Mouse (Mus musculus): ENCODE measurements around the gene Atp6v0b.

GRCm38 (mm10) chr4:117878703-117879102 lies 8.4 kb downstream of the Atp6v0b start:
- no peak for TF ChIP-seq CTCF (IDR thresholded peaks at IDR 0.05; ENCODE audit: borderline replicate concordance, insufficient read depth, low read length)
- no peak for TF ChIP-seq POLR2A (IDR thresholded peaks at IDR 0.05; ENCODE audit: low read depth, low read length)

All from embryonic fibroblast, embryonic 13.5 days (primary cell).